Mouse (Mus musculus) erythroblast, adult 5-6 weeks (primary cell): ENCODE data around the gene Nup98. TPM values are rescaled to one million over a fixed set of nuclear protein-coding genes. Genes with fewer than 3 reads are reported as not detected.

ENCODE experiments used
- ATAC-seq: replicated peaks from 2 replicates; pipeline ENCODE4 v1.8.0; 2016; ENCODE audit warnings: moderate number of reproducible peaks, mild to moderate bottlenecking, moderate TSS enrichment, inconsistent platforms; ENCODE audit not compliant: poor library complexity, low FRiP score, severe bottlenecking
- total RNA-seq, 2 experiments: library from RNA; stranded (forward) in 1 of 2; stranded (reverse) in 1 of 2; fragments of 150-400 nt in 1 of 2; fragments of 200-764, 138-1000 nt in 1 of 2; gene quantifications; 2 replicates each; pipeline versions ENCODE4 v1.2.3 to v1.2.4; 2015 to 2017; ENCODE audit warnings: low replicate concordance in 2 of 2

Gene Nup98
- 18.6 and 20.7 TPM in 2 replicates for total RNA-seq (2015; ENCODE audit: low replicate concordance)
- 14.4 and 16.6 TPM in 2 replicates for total RNA-seq (2017; ENCODE audit: low replicate concordance)

DNA sequence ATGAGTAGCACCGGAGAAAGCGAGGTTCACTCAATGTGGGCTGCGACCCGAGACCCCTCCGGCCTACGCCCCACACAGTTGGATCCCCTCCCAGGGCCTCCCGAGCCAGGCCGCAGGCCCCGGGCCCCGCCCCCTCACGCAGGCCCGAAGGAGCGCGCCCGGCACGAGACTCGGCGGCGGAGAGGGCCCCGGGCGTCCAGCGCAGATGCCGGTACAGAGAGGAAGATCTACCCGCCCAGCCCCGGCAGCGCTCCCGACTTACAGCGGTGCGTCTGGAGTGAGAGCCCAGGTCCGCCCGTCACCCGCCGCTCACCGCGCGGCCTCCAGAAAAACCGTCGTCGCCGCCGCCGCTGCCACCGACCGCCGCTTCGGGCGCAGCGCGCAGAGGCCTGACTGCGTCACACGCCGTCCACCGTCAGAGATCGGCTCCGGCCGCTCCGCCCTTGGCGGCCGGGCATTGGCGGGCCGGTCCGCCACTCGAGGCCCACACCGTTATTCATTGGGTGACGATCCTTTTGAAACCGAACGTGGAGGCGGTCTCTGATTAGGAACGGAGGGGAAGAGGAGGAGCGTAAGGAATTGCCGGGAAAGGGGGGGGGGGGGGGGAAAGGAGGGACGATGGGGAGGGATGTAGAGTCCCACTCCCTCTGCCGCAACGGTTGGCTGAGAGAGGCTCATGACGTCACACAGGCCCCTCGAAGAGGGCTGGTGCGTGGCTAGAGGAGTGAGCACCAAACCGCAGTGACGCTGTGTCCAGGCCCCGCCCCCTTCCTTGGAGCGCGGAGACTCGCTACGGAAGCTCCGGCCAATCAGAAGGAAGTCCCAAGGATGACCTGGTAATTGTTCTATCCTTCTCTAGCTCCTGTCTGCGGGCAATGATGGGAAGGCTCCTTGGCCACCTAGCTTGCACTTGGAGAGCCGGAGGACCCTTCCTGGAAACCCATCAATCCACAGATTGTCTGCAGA lies at the start of gene Nup98, which contains the start of gene Pgap2:
TSS of gene Nup98 (minus strand) at position 421 of the 966 bp plus-strand sequence.
TSS of gene Pgap2 (plus strand) at position 453 of the 966 bp plus-strand sequence.
- peak; percentile 93 for ATAC-seq

DNA sequence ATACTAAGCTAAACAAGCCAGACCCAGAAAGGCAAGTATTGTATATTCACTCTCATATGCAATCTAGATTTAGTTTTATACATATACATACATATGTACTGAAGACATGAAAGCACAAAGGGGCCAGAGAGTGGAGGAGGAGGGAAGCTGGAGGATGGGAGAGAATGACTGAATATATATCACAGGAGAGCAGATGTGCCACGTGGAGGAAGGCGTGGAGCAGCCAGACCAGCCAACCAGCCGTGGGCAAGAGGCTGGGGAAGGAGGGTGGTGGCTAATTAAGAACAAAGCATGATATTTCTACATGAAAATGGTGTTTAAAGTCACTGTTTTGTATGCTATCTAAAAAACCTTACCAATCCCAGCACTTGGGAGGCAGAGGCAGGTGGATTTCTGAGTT lies 48.8 kb upstream of the Nup98 start:
- ATAC-seq = no peak

DNA sequence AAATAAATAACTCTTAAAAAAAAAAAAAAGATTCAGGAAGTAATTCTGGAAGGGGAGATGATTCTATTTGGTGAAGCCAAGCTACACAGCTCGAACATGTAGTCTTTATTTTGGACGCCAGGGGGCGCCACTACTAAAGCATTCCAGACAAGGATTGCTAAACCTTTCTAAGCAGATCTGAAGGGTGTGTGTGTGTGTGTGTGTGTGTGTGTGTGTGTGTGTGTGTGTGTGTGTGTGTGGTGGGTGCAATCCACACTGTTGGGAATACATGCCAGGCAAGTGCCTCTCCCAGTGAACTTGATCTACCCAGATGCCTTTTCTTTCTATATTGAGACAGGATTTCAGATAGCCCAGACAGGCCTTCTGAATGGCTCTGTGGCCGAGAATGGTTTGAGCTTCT lies 48.2 kb upstream of the Nup98 start:
- ATAC-seq = peak; percentile 80

GRCm38 (mm10) chr7:102256636-102257035 lies 46.7 kb upstream of the Nup98 start:
- no peak for ATAC-seq

DNA sequence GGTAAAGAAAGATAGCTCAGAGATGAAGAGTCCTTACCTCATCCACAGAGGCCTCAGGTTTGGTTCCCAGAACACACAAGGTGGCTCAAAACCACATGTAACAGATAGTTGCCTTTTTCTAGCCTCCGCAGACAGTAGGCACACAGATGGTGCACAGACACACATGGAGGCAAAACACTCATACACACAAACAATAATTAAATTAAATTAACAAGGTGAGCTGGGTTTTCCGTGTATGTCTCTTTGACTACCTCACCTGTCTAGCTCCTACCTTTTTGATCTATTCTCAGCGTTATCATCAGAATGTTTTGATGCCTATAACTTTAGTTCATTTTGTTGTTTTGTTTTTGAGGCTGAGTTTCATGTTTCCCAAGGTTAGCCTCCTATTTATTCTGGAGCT lies 46.0 kb upstream of the Nup98 start, which contains the start of gene Rhog:
TSS of gene Rhog (minus strand) at position 101 of the 400 bp plus-strand sequence.
- no peak for ATAC-seq

GRCm38 (mm10) chr7:102253631-102254030 lies 43.7 kb upstream of the Nup98 start:
- ATAC-seq = no peak

GRCm38 (mm10) chr7:102250631-102251214 lies 40.7 kb upstream of the Nup98 start:
- ATAC-seq = peak; percentile 73

- peak; percentile 51 for ATAC-seq
Observed at GRCm38 (mm10) chr7:102249896-102250630, 40.1 kb upstream of the Nup98 start.

DNA sequence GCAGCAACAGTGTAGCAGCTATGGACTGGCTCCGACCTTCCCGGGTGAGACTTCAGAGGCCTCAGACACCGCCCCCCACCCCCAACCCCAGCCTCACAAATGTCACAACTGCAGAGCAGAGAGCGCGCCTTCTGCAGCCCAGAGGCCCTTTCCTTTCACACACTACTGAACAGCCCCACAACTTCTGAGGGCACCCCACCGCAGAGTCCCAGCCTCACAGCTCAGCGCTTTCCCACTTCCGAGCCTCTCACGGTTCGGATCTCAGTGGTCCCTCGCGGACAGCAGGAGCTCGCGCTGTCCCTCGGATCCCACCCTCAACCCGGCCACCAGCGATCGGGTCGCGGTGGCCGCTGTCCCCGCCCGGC lies 39.5 kb upstream of the Nup98 start:
- ATAC-seq = peak; percentile 5; the same call in 1 of the 2 replicates

DNA sequence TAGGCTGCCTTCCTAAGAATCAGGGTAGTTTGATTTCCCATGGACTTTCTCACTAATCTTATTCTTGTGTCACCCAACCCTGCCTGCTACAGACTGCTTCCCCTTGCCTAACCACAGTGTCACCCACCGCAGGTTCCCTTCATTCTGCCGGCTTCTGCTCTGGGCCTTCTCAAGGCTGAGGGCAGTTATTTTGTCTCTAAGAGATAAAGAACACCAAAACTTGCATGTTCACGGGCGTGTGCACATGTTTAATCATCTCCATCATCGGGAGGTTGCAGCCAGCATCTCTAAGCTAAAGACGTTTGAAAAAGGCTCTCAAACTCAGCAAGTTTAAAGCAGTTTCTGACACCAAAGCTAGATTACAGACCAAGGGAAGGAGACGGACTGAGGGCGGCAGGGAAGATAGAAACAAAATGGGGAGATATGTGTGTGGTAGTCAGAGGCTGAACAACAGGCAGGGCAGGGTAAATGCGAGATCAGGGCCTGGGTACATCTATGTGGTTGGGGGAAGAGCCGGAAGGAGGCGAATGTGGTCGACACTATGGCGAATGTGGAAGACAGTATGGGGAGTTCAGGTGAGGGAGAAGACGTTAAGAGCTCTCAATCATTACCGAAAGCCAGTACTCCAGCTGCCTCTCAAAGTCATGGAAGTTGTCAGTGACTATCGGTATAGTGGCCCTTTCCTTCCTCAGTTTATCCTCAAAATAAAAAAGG lies 38.9 kb upstream of the Nup98 start:
- ATAC-seq = peak; percentile 19

GRCm38 (mm10) chr7:102246956-102247797 lies 37.2 kb upstream of the Nup98 start:
- no peak for ATAC-seq

- no peak for ATAC-seq
Observed at GRCm38 (mm10) chr7:102246265-102246664, 36.3 kb upstream of the Nup98 start.

DNA sequence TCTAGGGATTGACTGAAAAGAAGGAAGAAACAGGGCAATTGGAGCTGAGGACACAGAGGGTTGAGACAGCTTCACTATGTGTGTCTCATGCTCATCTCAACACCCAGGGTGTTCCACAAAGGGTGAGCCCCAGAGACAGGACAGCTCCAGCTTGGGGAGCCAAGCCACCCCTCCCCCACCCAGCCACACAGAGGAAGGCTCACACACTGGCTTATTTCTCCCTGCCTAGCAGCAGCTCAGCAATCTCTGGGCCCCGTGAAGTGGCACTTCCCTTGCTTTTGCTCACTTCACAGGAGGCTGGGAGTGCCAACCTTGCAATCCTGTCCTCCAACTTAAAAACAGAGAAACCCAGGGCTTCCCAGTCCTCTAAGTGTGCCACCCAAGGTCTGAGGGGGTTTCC lies 35.8 kb upstream of the Nup98 start:
- ATAC-seq = no peak

- ATAC-seq = no peak
Observed at GRCm38 (mm10) chr7:102244782-102245535, 35.0 kb upstream of the Nup98 start.

- no peak for ATAC-seq
Observed at GRCm38 (mm10) chr7:102243870-102244269, 33.9 kb upstream of the Nup98 start.

GRCm38 (mm10) chr7:102242917-102243316 lies 32.9 kb upstream of the Nup98 start:
- no peak for ATAC-seq

GRCm38 (mm10) chr7:102242371-102242770 lies 32.4 kb upstream of the Nup98 start:
- ATAC-seq = no peak

DNA sequence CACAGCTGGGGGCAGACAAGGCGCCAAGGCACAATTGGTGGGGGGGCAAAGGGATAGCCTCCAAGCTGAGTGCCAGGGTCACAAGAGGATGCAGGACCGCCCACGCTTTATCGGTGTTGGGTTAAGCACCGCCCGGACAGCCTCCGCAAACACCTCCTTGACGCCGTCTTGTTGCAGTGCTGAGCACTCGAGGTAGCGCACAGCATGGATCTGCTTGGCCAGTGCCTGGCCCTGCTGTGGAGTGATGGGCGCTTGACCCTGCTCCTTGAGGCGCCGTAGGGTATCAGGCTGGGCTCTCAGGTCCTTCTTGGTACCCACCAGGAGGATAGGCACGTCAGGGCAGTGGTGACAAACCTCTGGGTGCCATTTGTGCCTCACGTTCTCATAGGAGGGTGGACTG lies 29.6 kb upstream of the Nup98 start:
- ATAC-seq = no peak
